Mouse (Mus musculus): ENCODE data around the gene Xpr1.

DNA sequence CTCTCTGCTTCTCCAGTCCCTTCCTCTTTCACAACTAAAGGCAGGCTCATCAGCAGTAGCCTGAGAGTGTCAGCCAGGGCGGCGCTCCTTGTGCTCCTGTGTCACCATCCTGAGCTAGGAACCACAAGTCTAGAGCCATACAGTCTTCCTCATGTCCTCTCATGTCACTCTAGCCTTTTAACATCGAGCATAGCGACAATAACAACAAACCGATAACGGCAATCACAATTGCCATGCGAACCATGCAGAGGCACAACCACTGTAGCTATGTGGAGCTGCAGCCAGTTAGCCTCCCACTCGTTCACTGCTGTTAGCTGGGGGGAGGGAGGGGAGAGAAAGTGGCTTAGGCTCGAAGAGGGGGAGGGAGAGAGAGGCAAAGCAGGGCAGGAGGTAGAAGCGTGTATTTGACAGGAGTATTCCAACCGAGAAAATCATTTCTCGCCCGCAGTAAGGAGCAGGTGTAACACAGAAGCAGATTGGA, 25.3 kb upstream of the Xpr1 start:
- TF ChIP-seq E2F4 (IDR thresholded peaks at IDR 0.05; ENCODE audit: borderline replicate concordance, low read depth, low read length), result no peak
- no peak for TF ChIP-seq RCOR1 (IDR thresholded peaks at IDR 0.05; ENCODE audit: low read depth, low read length)
- no peak for TF ChIP-seq CHD1 (IDR thresholded peaks at IDR 0.05; ENCODE audit: low read depth, low read length)
- TF ChIP-seq MAFK (IDR thresholded peaks at IDR 0.05; ENCODE audit: borderline replicate concordance, low read depth, low read length), result no peak
- TF ChIP-seq ZMIZ1 (IDR thresholded peaks at IDR 0.05; ENCODE audit: low read depth, low read length), result no peak
- TF ChIP-seq NELFE (IDR thresholded peaks at IDR 0.05; ENCODE audit: low read depth, low read length), result no peak
- TF ChIP-seq CTCF (IDR thresholded peaks at IDR 0.05 in 2 of 3, conservative IDR thresholded peaks at IDR 0.05 in 1 of 3; ENCODE audit: control insufficient read depth in 1 of 3, insufficient read depth in 1 of 3, low read depth in 2 of 3, low read length in 3 of 3, poor library complexity in 1 of 3, severe bottlenecking in 1 of 3), result no peak
